Mouse (Mus musculus) E14TG2a.4 (cell line): ENCODE measurements around the gene Shc1.
A peak's percentile ranks its signal among the peaks of the same experiment; 100 is the strongest.

Experiments used
- H3K27me3 ChIP-seq: 2 replicates; pipeline ENCODE4 v1.6.1; 2014; ENCODE audit warnings: low read length, control low read depth; ENCODE audit not compliant: insufficient read depth
- H3K36me3 ChIP-seq: 2 replicates; pipeline ENCODE4 v1.6.1; 2014; ENCODE audit warnings: low read length, control low read depth; ENCODE audit not compliant: insufficient read depth
- H3K4me1 ChIP-seq: replicated peaks from 2 replicates; pipeline ENCODE4 v1.6.1; 2014; ENCODE audit warnings: low read depth, low read length, control low read depth
- H3K4me3 ChIP-seq: replicated peaks from 2 replicates; pipeline ENCODE4 v1.5.1; 2014; ENCODE audit warnings: mild to moderate bottlenecking, low read length
- H3K9me3 ChIP-seq: 2 replicates; pipeline ENCODE4 v1.6.1; 2014; ENCODE audit warnings: low read length, control low read depth
- CTCF ChIP-seq: conservative IDR thresholded peaks from 2 replicates; pipeline ENCODE4 v1.5.1; 2014; ENCODE audit warnings: low read length
- NANOG ChIP-seq: IDR thresholded peaks from 2 replicates; pipeline ENCODE4 v1.6.1; 2014; ENCODE audit warnings: borderline replicate concordance, low read length, mixed read lengths
- POU5F1 ChIP-seq: IDR thresholded peaks from 2 replicates; pipeline ENCODE4 v1.6.1; 2014; ENCODE audit warnings: low read length, borderline replicate concordance

Shc1 gene

DNA sequence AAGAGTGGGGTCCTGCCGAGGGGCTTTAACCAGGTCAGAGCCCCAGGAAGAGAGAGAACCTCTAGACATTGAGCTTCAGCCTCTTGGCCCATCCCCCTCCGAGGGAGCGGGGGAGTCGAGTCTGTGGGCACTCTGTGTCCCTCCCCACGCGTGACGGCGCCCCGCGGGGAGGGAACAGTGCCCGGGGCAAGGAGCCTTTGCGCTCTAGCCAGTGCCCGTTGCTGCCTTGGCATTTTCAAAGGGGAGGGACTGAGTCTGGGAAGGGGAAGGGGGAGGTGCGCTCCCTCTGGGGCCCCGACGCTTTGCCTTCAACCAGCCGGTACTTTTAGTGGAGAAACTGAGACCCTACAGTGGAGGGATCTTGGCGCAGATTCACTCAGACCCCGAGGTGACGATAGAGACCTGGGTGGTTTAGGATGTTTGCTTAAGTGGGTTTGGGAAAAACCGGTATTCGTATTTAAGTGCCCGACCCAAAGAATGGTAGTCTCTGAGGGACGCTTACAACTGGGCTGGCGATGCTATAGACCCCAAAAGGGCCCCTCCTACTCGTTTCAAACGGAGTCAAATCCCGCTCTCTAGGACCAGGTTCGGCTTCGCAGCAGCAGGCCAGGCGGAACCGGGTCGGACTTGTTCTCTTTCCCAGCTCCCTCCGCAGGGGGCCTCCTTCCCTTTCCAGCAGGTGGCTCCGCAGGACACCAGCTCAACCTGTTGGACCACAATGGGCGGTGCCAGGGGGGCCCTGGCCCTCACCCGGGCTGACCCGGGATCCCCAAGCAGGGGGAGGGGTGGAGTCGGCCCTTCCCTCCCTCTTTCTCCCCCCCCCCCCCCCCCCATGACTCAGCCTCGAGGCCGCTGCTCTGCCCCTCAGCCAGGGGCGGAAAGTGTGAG, 24.0 kb upstream of the Shc1 start, which contains the start of gene Zbtb7b:
Gene Zbtb7b, minus strand, starts transcription at position 771 of the 888 bp plus-strand sequence.
- Histone ChIP-seq H3K4me3 (peak within 1 kb of the TSS; percentile 84), H3K27me3 (peaks cover 48% of the 10 kb centered on the region), H3K9me3 (no peaks in the 10 kb centered on the region), H3K4me1 (peaks cover 65% of the 10 kb centered on the region), H3K36me3 (no peaks in the 10 kb centered on the region)
- TF ChIP-seq POU5F1 (no peak), NANOG (no peak), CTCF (no peak)

- H3K27me3 ChIP-seq: peaks cover 45% of the 10 kb centered on the region
- H3K4me1 ChIP-seq: peaks cover 65% of the 10 kb centered on the region
- H3K4me3 ChIP-seq: peak overlapping the region; percentile 84
- no peak for TF ChIP-seq CTCF
- TF ChIP-seq NANOG: no peak
- no peak for TF ChIP-seq POU5F1
- H3K36me3 ChIP-seq: no peaks in the 10 kb centered on the region
- no peaks in the 10 kb centered on the region for H3K9me3 ChIP-seq
Observed at GRCm38 (mm10) chr3:89394894-89395256, 23.4 kb upstream of the Shc1 start.

- H3K9me3 ChIP-seq: no peaks in the 10 kb centered on the region
- H3K36me3 ChIP-seq: no peaks in the 10 kb centered on the region
- H3K27me3 ChIP-seq: peaks cover 40% of the 10 kb centered on the region
- H3K4me1 ChIP-seq: peaks cover 62% of the 10 kb centered on the region
- TF ChIP-seq POU5F1 (no peak), NANOG (no peak), CTCF (no peak)
- H3K4me3 ChIP-seq: peak overlapping the region; percentile 84
Observed at GRCm38 (mm10) chr3:89395419-89395805, 22.8 kb upstream of the Shc1 start.

DNA sequence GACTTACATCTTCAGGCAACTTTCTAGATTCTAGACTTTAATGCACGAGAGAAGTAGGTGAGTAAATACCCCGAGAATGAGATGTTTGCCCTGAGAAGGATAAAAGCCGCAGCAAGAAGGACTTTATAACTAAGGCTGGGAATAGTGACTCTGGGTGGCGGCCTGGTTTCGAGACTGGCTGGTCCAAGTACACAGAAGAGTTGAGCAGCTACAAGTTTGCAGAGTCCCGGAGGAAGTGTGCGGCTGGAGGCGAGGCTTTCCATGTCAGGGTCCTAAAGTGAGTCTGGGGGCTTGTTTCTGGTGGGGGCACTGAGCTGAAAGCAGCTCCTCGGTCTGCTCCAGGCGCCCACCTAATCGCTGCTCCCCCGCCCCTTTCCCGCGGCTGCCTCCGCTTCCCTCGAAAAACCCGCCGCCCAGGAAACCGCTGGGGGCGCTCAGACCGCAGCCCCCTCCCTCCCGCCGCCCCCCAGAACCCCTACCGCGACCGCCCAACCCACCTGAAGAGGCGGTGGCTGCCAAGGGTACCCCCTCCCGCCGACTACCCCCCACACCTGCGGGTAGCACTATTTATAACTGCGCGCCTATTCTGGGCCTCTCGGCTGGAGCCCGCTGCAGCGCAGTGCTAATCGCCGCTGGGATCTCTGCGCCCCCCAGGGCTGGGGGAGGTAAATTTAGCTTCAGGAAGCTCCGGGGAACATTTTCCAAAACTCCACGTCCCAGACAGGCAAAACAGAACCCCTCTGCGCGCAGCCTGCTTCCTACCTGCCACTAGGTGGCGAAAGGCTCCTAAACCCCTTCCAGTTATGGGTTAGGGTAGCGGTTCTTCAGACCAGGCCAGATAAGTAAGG, 22.2 kb upstream of the Shc1 start:
- Histone ChIP-seq H3K27me3 (peaks cover 35% of the 10 kb centered on the region), H3K4me1 (peaks cover 56% of the 10 kb centered on the region), H3K4me3 (peak overlapping the region; percentile 84), H3K36me3 (no peaks in the 10 kb centered on the region), H3K9me3 (no peaks in the 10 kb centered on the region)
- TF ChIP-seq NANOG (no peak), POU5F1 (no peak), CTCF (peak; percentile 94)

- TF ChIP-seq NANOG: no peak
- TF ChIP-seq POU5F1: no peak
- TF ChIP-seq CTCF: no peak
- H3K4me3 ChIP-seq: peak overlapping the region; percentile 84
- H3K27me3 ChIP-seq: peaks cover 29% of the 10 kb centered on the region
- H3K4me1 ChIP-seq: peaks cover 50% of the 10 kb centered on the region
- no peaks in the 10 kb centered on the region for H3K9me3 ChIP-seq
- H3K36me3 ChIP-seq: peaks cover 5% of the 10 kb centered on the region
Observed at GRCm38 (mm10) chr3:89396654-89397005, 21.6 kb upstream of the Shc1 start.

DNA sequence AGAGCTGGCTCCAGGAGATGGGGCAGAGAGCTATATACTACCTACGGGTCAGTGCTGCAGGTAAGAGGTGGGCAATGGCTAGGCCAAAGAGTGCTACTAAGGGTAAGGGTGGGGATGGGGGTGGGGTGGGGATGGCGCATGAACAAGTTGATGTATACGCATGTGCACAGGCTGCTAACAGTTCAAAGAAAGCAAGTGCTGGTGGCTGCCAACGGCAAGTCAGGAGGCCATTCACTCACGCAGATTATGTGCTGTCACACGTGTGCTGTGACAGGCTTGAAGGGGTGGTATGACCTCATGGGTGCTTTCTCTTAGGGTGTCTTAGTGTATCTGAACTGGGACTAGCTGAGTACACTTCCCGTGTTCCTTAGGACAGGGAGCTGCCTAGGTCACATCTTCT, 16.9 kb upstream of the Shc1 start:
- Histone ChIP-seq H3K4me1 (peaks cover 37% of the 10 kb centered on the region), H3K36me3 (peaks cover 52% of the 10 kb centered on the region), H3K4me3 (no peak overlapping the region), H3K27me3 (peaks cover 6% of the 10 kb centered on the region; the same call in 1 of the 2 replicates), H3K9me3 (no peaks in the 10 kb centered on the region)
- no peak for TF ChIP-seq CTCF
- no peak for TF ChIP-seq NANOG
- TF ChIP-seq POU5F1: no peak

GRCm38 (mm10) chr3:89402693-89403092, 15.6 kb upstream of the Shc1 start, which contains the start of gene Lenep:
Gene Lenep (minus strand): TSS chr3:89402793.
- peaks cover 64% of the 10 kb centered on the region for H3K36me3 ChIP-seq
- peaks cover 39% of the 10 kb centered on the region for H3K4me1 ChIP-seq
- TF ChIP-seq NANOG (no peak), POU5F1 (no peak), CTCF (no peak)
- no peak within 1 kb of the TSS for H3K4me3 ChIP-seq
- H3K27me3 ChIP-seq: peaks cover 2% of the 10 kb centered on the region; the same call in 1 of the 2 replicates
- H3K9me3 ChIP-seq: no peaks in the 10 kb centered on the region

GRCm38 (mm10) chr3:89406887-89407286, 11.4 kb upstream of the Shc1 start:
- Histone ChIP-seq H3K9me3 (no peaks in the 10 kb centered on the region), H3K36me3 (peaks cover 67% of the 10 kb centered on the region), H3K4me1 (peaks cover 59% of the 10 kb centered on the region), H3K27me3 (no peaks in the 10 kb centered on the region), H3K4me3 (no peak overlapping the region)
- TF ChIP-seq CTCF: no peak
- TF ChIP-seq NANOG: no peak
- no peak for TF ChIP-seq POU5F1
